Mouse (Mus musculus) heart, adult 2 months (tissue): ENCODE results near the gene Aldh3b3. TPM values are rescaled to one million over a fixed set of nuclear protein-coding genes. Genes with fewer than 3 reads are reported as not detected.

Source experiments
- DNase-seq, 2 experiments: peaks; one replicate each; pipeline ENCODE4 v3.0.0; 2021
- H3K27ac ChIP-seq: fragments of 200-600 bp; 2 replicates; pipeline ENCODE4 v1.8.1; 2022
- H3K27me3 ChIP-seq: fragments of 200-500 bp; 2 replicates; pipeline ENCODE4 v1.6.1; 2012; ENCODE audit warnings: mild to moderate bottlenecking, low read length, inconsistent platforms, mixed read lengths; ENCODE audit not compliant: control insufficient read depth, insufficient read depth
- H3K36me3 ChIP-seq: fragments of 200-500 bp; 2 replicates; pipeline ENCODE4 v1.6.1; 2012; ENCODE audit warnings: low read length, inconsistent platforms; ENCODE audit not compliant: control insufficient read depth, insufficient read depth
- H3K4me1 ChIP-seq: fragments of 200-500 bp; 2 replicates; pipeline ENCODE4 v1.6.1; 2011; ENCODE audit warnings: low read length; ENCODE audit not compliant: control insufficient read depth, insufficient read depth
- H3K4me3 ChIP-seq: fragments of 200-600 bp; 2 replicates; pipeline ENCODE4 v1.8.1; 2022
- H3K79me2 ChIP-seq: fragments of 200-500 bp; replicated peaks from 2 replicates; pipeline ENCODE4 v1.6.1; 2012; ENCODE audit warnings: mild to moderate bottlenecking, inconsistent platforms, low read length, moderate library complexity, mixed read lengths; ENCODE audit not compliant: control insufficient read depth, insufficient read depth
- H3K9ac ChIP-seq: fragments of 200-500 bp; 2 replicates; pipeline ENCODE4 v1.6.1; 2012; ENCODE audit warnings: low read depth, mild to moderate bottlenecking, control low read depth, inconsistent platforms, low read length, mixed read lengths
- CTCF ChIP-seq: fragments of 200-600 bp; IDR thresholded peaks from 2 replicates; pipeline ENCODE4 v1.8.1; 2022; ENCODE audit warnings: antibody characterized with exemption, mild to moderate bottlenecking, moderate library complexity
- EP300 ChIP-seq: fragments of 200-500 bp; IDR thresholded peaks from 2 replicates; pipeline ENCODE4 v1.6.1; 2011; ENCODE audit warnings: low read depth, low read length, control low read depth; ENCODE audit not compliant: insufficient read depth
- POLR2A ChIP-seq: fragments of 200-500 bp; IDR thresholded peaks from 2 replicates; pipeline ENCODE4 v1.6.1; 2011; ENCODE audit warnings: mild to moderate bottlenecking, low read depth, low read length, control low read depth; ENCODE audit not compliant: insufficient read depth
- WGBS: fragments of 180-500 bp; shearing (Covaris S2); methylation state at CpG from one replicate; pipeline ENCODE4 v1.1.7; 2018; 5-methylcytosine and 5-hydroxymethylcytosine counted together
- intact Hi-C: fragments of 180-260 bp; cut with DNase I; formaldehyde crosslinking; loops from one replicate; pipeline ENCODE4 v1.15.1; 2025
- polyA plus RNA-seq: library from polyadenylated mRNA; depleted of rRNA; stranded (reverse); fragments of >200 nt; gene quantifications from 2 replicates; pipeline ENCODE4 v1.2.3, GENCODE M21; 2012
- total RNA-seq, 2 experiments: library from RNA; stranded (reverse); gene quantifications; 2 replicates each; pipeline ENCODE4 v1.2.3; 2021

The Aldh3b3 gene
- total and polyA plus RNA-seq, 3 experiments, result 0.39 to 2.8 (median 0.61) TPM

GRCm38 (mm10) chr19:3991966-3992365 is 33.5 kb downstream of the Aldh3b3 start:
- Histone ChIP-seq H3K79me2 (no peaks in the 10 kb centered on the region), H3K9ac (no peak overlapping the region), H3K27ac (no peak overlapping the region), H3K4me1 (peaks cover 4% of the 10 kb centered on the region), H3K36me3 (no peaks in the 10 kb centered on the region), H3K4me3 (no peak overlapping the region), H3K27me3 (no peaks in the 10 kb centered on the region)
- TF ChIP-seq EP300 (no peak), CTCF (no peak), POLR2A (no peak)
- no peak for DNase-seq
- intact Hi-C loops, result no loop called here
- WGBS, result 93% methylated on average over 3 of the region's 3 CpGs

GRCm38 (mm10) chr19:3992416-3992815 is 34.0 kb downstream of the Aldh3b3 start, which contains the start of gene Tbx10:
TSS of gene Tbx10 (plus strand) at chr19:3992752.
- H3K27ac ChIP-seq, result no peak within 1 kb of the TSS
- no peaks in the 10 kb centered on the region for H3K36me3 ChIP-seq
- no peaks in the 10 kb centered on the region for H3K4me1 ChIP-seq
- intact Hi-C loops, result no loop called here
- H3K4me3 ChIP-seq, result no peak within 1 kb of the TSS
- TF ChIP-seq POLR2A (no peak), CTCF (no peak), EP300 (no peak)
- WGBS, result 62% methylated on average over 5 of the region's 5 CpGs
- DNase-seq, result no peak
- H3K27me3 ChIP-seq, result no peaks in the 10 kb centered on the region
- no peaks in the 10 kb centered on the region for H3K79me2 ChIP-seq
- H3K9ac ChIP-seq, result no peak within 1 kb of the TSS

GRCm38 (mm10) chr19:3994932-3995331 is 36.5 kb downstream of the Aldh3b3 start:
- DNase-seq, result no peak
- Histone ChIP-seq H3K27ac (no peak overlapping the region), H3K4me3 (no peak overlapping the region), H3K27me3 (no peaks in the 10 kb centered on the region), H3K9ac (no peak overlapping the region), H3K4me1 (peaks cover 2% of the 10 kb centered on the region; the same call in 1 of the 2 replicates), H3K79me2 (no peaks in the 10 kb centered on the region), H3K36me3 (no peaks in the 10 kb centered on the region)
- intact Hi-C loops, result no loop called here
- 73% methylated on average over 6 of the region's 6 CpGs for WGBS
- TF ChIP-seq CTCF, result no peak
- no peak for TF ChIP-seq EP300
- TF ChIP-seq POLR2A, result no peak

- Histone ChIP-seq H3K9ac (no peak overlapping the region), H3K79me2 (no peaks in the 10 kb centered on the region), H3K4me1 (peaks cover 2% of the 10 kb centered on the region; the same call in 1 of the 2 replicates), H3K27me3 (no peaks in the 10 kb centered on the region), H3K36me3 (no peaks in the 10 kb centered on the region), H3K4me3 (no peak overlapping the region), H3K27ac (no peak overlapping the region)
- TF ChIP-seq POLR2A (no peak), CTCF (no peak), EP300 (no peak)
- no peak for DNase-seq
- WGBS, result 95% methylated on average over 3 of the region's 3 CpGs
- intact Hi-C loops, result no loop called here
These were observed 37.1 kb downstream of the Aldh3b3 start for GRCm38 (mm10) chr19:3995505-3995904.

- Histone ChIP-seq H3K4me3 (no peak overlapping the region), H3K36me3 (no peaks in the 10 kb centered on the region), H3K9ac (no peak overlapping the region), H3K27ac (no peak overlapping the region), H3K79me2 (no peaks in the 10 kb centered on the region), H3K27me3 (no peaks in the 10 kb centered on the region), H3K4me1 (peaks cover 5% of the 10 kb centered on the region; the same call in 1 of the 2 replicates)
- 61% methylated on average over 7 of the region's 7 CpGs for WGBS
- intact Hi-C loops, result no loop called here
- no peak for DNase-seq
- TF ChIP-seq POLR2A (no peak), EP300 (no peak), CTCF (no peak)
These were observed 37.7 kb downstream of the Aldh3b3 start for GRCm38 (mm10) chr19:3996106-3996505.

- TF ChIP-seq POLR2A (no peak), EP300 (no peak), CTCF (no peak)
- DNase-seq, result no peak
- no peak overlapping the region for H3K9ac ChIP-seq
- H3K27ac ChIP-seq, result no peak overlapping the region
- intact Hi-C loops, result no loop called here
- H3K79me2 ChIP-seq, result no peaks in the 10 kb centered on the region
- H3K27me3 ChIP-seq, result no peaks in the 10 kb centered on the region
- H3K36me3 ChIP-seq, result no peaks in the 10 kb centered on the region
- WGBS, result 77% methylated on average over 8 of the region's 8 CpGs
- H3K4me1 ChIP-seq, result peaks cover 5% of the 10 kb centered on the region; the same call in 1 of the 2 replicates
- no peak overlapping the region for H3K4me3 ChIP-seq
These were observed 38.3 kb downstream of the Aldh3b3 start for GRCm38 (mm10) chr19:3996747-3997146.
